Mouse (Mus musculus) layer of hippocampus, adult 18-20 months (tissue): ENCODE measurements around the gene Cnn2. TPM values are rescaled to one million over a fixed set of nuclear protein-coding genes. Genes with fewer than 3 reads are reported as not detected.

Experiments
- DNase-seq, 2 experiments: peaks; one replicate each; pipeline ENCODE4 v3.0.0; 2022; ENCODE audit warnings: low spot score in 2 of 2
- total RNA-seq, 2 experiments: library from RNA; stranded (reverse); gene quantifications; 2 replicates each; pipeline ENCODE4 v1.2.3; 2021

Gene Cnn2
- total RNA-seq, 2 experiments from 2014 or later = 3.6 to 5.2 TPM

GRCm38 (mm10) chr10:80017771-80018170 lies 29.4 kb downstream of the Cnn2 start:
- DNase-seq = no peak

DNA sequence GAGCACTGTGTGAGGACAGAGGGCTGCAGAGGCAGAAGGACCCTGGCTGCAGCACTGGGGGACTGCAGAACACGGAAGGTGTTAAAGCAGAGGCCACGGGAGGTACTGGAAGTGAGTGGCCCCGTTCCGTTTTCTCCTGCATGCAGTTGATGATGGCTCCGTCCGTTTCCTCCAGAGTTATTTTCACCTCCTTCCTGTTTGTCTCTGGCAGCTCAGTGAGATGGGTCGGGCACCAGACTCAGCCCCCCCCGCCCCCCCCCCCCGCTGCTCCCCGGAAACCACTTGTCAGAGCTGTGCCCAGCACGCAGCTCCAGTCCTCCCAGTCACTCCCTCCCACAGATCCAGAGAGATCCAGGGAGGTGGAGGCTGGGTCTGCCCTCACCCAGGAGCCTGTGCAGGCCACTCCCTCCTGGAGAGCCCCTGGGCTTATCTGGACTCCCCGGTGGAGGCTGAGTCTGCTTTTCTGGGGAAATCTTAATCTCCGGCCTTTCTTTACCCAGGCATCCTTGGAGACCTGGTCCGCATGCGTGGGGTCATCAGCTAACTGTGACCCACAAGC lies 30.4 kb downstream of the Cnn2 start:
- DNase-seq = no peak

DNA sequence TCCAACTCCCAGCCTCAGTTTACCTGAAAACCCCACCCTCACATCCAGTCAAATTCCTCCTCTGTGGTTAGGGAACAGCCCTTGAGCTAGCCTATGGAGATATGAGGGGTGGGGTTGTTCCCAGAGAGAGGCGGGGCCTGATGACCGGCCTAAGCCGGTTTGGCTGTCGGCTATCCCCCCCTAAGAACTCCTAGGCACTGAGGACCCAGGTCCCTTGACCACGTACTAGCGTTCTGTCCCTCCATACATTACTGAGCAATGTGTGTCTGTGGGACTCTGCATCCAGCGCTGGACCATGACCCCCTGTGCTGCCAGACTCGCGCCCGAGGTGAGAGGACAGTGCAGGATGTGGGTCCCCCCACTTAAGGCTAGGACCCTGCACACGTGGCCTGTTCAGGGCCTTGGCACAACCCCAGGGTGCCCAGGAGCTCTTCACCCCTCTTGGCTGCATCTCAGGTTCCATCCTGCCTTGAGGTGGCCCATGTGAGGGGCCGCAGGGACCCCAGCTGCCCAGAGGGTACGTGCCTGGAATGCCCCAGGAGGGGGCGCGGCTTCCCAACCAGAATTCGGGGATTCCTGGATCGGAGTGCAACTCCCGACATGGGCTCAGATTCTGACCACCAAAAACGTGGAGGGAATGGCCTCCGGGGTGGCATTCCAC lies 31.2 kb downstream of the Cnn2 start:
- no peak for DNase-seq

GRCm38 (mm10) chr10:80020191-80020590 lies 31.8 kb downstream of the Cnn2 start:
- no peak for DNase-seq

GRCm38 (mm10) chr10:80020603-80021319 lies 32.4 kb downstream of the Cnn2 start:
- DNase-seq = no peak

GRCm38 (mm10) chr10:80021320-80021641 lies 32.9 kb downstream of the Cnn2 start:
- no peak for DNase-seq

DNA sequence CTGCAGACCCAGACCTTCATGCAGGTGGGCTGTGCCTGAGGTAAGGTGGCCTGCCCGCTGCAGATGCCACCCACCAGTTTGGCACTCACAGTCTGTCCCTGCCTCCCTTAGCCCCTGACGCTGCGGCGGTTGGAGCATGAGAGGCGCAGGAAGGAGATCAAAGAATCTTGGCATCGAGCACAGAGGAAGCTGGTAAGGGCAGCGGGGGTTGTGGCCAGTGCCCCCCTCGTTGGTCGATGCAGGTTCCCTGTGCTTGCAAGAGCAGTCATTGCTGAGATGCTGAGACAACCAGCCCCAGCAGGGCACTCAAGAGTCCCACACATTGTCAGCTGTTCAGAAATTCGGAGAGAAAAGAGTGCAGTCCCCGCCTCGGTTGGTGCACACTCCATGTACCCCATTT lies 33.8 kb downstream of the Cnn2 start:
- no peak for DNase-seq

DNA sequence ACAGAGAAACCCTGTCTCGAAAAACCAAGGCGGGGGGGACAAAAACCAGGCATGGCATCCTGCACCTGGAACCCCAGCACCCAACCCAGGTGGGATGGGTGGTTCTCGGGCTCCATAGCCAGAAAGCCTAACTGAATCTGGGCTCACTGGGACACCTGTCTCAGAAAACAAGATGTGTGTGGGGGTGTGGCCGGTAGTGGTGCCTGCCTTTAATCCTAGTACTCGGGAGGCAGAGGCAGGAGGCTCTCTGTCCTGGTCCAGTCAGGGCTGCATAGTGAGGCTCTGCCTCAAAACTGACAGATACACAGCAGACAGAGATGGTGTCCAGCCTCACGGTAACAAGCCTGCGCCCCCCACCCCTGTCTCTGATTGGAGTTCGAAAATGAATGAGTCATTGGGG lies 34.4 kb downstream of the Cnn2 start:
- no peak for DNase-seq

DNA sequence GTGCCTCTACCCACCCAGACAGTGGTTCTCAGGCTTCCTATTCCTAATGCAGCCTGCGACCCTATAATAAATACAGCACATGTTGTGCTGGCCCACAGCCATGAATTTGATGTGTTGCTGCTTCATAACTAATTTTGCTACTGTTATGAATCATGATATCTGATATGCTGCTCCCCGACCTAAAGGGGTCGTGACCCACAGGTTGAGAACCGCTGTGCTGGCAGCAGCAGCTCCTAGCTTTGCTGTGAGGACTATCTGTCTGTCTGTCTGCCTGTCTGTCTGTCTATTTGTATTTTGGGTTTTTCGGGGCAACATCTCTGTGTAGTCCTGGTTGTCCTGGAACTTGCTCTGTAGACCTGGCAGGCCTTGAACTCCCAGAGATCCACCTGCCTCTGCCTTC lies 35.4 kb downstream of the Cnn2 start:
- no peak for DNase-seq

DNA sequence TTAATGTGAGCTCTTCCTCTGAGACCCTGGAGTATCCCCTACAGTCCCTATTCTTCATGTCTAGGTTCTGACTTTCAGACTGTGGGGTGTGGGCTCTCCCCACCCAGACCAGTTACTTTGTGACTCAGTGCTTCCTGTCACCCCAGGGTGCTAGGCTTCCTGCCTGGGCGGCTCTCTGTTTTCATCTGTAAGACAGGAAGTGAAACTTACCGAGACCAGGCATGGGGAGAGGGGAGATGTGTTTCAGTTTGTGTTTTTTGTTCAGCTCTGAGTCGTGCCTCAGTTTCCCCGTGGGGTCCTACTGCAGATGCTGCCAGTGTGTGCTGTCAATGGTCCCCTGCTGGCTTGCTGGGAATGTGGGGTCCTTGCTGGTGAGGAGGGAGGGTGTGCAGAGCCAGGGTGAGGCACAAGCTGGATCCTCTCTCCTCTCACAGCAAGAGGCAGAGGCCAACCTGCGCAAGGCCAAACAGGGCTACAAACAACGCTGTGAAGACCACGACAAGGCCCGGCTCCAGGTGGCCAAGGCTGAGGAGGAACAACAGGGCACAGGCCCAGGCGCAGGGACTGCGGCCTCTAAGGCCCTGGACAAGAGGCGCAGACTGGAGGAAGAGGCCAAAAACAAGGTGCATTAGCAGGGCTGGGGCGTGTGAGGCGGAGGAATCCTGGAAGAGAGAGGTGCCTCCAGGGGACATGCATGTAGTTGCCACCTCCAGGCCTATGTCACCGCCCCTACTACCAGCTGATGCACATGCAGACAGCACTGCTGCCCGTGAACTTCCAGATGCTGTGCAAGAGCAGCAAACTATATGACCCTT lies 36.1 kb downstream of the Cnn2 start:
- DNase-seq = no peak

DNA sequence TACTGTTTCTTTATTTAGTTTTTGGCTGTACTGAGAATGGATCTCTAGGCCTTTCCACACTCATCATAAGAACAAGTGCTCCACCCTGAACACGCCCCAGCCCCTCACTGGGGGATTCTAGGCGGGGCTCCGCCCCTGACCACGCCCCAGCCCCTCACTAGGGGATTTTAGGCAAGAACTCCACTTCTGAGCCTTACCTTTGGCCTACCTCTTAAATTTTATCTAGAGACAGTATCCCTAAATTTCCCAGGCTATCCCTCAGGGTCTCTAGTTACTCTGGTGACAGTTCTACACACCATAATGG lies 36.6 kb downstream of the Cnn2 start:
- no peak for DNase-seq

DNA sequence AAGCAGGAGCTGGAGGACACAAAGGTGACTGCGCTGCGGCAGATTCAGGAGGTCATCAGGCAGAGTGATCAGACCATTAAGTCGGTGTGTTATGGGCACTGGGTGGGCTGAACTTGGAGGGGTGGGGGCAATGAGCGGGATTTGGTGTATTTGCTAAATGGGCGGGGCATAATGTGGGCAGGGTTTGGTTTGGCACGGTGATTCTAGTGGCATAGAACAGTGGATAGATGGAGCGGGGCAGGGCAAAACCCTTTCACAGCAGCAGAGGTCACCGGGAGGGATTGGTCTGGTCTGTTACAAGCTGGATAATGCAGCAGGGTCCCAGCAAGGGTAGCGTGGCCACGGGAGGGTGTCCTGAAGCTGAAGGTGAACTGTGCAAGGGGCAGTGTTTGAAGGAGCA lies 37.1 kb downstream of the Cnn2 start:
- no peak for DNase-seq

DNA sequence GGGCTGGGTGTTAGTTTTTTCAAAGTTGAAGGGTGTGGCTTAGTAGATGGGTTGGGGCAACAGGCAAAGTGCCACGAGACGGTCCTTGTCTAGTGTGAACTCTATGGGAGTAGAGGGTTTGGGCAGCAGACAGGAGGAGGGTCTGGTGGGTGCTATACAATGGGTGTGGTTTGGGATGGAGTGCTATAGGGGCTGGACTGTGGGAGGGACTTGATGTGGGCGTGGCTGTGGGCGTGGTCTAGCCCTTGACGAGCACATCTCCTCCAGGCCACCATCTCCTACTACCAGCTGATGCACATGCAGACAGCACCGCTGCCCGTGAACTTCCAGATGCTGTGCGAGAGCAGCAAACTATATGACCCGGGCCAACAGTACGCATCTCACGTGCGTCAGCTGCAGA lies 37.5 kb downstream of the Cnn2 start:
- DNase-seq = no peak

DNA sequence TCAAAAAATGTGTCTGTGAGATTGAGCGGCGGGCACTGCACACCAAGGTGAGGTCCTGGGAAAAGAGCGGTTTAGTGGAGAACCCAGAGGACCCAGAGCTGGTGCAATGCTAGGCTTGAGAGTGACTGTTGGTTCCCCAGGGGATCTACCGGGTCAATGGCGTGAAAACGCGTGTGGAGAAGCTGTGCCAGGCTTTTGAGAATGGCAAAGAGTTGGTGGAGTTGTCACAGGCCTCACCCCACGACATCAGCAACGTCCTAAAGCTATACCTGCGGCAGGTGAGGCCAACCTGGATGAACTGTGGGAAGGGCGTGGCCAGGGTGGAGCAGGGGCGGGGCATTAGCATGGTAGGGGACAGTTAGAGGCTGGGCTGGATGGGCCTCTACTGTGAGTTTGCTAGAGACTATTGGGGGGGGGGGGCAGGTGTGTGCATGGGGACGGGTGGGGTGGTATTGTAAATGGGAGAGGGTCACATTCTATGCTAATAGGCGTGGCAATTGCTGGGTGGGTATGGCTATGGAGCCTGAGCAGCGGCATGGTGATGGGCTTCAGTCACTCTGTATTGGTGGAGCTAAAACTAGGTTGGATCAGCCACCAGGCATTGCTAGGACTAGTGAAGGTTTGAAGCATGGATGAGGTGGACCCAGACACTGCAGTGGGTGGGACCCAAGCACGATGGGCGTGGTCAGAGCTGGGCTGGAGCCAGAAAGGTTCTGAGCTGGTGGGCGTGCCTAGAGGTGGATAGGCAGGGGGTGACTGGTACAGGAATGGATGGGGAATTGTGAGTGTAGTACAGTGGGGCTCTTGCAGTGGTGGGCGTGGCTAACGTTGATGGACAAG lies 39.5 kb downstream of the Cnn2 start:
- no peak for DNase-seq

GRCm38 (mm10) chr10:80028521-80028846 lies 40.1 kb downstream of the Cnn2 start:
- DNase-seq = no peak

DNA sequence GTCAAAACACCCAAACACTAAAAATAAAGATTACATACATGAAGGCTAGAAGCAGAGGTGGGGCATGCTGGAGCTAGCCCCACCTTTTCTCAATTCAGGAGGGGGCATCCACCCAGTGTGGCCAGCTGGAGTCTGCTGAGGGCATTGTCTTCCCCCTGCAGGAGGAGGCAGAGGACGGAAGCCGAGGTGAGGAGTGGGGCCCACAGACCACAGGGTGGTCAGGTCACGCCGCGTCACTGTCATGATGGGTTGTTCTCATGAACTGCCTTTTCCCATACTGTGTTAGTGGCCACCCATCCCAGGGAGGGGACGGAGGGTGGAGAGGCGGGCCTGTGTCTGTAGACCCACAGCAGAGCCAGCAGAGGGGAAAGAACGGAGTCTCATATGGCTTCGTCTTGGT lies 41.8 kb downstream of the Cnn2 start:
- no peak for DNase-seq

DNA sequence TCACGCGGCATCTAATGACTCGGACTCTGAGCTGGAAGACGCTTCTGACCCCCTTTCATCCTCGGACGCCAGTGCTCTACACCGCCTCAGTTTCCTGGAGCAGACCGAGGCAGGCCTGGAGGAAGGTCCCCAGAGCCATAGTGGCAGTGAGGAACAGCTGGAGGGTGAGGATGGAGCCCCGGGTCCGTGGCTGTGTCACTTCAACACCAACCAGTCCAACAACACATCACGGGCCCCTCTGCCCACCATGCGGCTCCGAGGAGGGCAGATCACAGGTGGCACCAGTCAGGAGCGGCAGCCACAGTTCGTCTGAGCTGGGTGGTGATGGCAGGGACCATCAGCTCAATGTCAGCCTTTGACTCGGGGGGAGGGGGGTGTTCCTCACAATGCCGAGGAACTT lies 42.4 kb downstream of the Cnn2 start:
- no peak for DNase-seq

DNA sequence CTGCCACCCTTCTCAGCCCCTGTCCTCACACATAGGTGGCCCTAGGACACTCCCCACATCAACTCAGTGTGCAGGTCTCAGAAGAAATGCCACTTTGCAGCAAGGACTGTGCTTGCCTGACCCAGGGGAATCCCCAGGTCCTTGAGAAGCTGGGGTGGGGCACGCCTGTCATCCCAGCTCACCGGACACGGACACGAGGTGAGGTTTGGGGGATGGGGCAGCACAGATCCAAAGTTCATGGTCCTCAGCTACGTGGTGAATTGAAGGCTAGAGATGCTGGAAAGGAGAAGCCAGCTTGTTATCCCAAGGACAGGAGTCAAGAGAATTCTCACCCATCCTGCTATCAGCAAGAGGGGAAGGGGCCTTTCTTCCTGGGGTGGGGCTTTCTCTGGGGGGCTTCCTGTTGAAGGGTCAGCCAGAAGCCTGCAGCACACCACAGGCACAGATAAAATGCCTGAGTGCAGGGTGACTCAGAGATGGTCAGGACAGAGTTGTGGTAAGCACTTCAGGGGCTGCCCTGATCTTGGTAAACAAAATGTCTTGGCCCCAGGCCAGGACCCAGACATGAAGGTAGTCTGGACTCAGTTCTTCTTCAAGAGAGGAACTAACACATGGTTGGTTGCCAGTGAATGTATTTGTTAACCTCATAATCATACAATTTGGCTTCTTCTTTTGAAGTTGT lies 44.6 kb downstream of the Cnn2 start:
- DNase-seq = no peak

GRCm38 (mm10) chr10:80033511-80034391 lies 45.4 kb downstream of the Cnn2 start:
- DNase-seq = no peak

DNA sequence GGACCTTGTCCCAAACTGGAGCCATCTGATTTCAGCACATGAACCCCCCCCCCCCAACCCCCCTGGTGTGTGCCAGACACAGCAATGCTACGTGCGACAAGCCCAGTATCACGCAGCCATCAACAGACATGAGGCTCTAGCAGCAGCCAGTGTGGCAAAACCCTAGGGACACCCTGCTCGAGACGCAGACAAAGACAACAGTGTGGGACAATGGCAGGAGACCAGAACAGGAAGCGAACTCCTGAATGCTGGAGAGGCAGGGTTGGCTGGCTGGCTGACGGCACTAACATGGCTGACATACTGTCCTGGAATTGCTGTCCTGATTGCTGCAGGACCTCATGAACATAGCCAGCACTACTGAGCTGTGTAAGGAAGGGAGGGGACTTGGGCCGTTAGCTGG lies 46.8 kb downstream of the Cnn2 start:
- no peak for DNase-seq
